Mouse (Mus musculus) intestine, postnatal 0 days (tissue): ENCODE measurements around the gene Zfp663. TPM values are rescaled to one million over a fixed set of nuclear protein-coding genes. Genes with fewer than 3 reads are reported as not detected.
A peak's percentile ranks its signal among the peaks of the same experiment; 100 is the strongest.

Experiments used
- ATAC-seq: fragments of 200-750 bp; cut with Nextera tagmentation; 2 replicates; pipeline ENCODE4 v1.8.0; 2017; ENCODE audit warnings: mild to moderate bottlenecking, moderate TSS enrichment, moderate library complexity
- H3K27ac ChIP-seq: fragments of 300-500 bp; sonication (generic); 2 replicates; pipeline ENCODE4 v1.5.1; 2014; ENCODE audit warnings: mild to moderate bottlenecking, low read depth, low read length, moderate library complexity
- H3K27me3 ChIP-seq: fragments of 300-500 bp; sonication (generic); replicated peaks from 2 replicates; pipeline ENCODE4 v1.6.1; 2014; ENCODE audit warnings: low read length, mixed read lengths; ENCODE audit not compliant: control insufficient read depth, insufficient read depth
- H3K36me3 ChIP-seq: fragments of 300-500 bp; sonication (generic); 2 replicates; pipeline ENCODE4 v1.6.1; 2014; ENCODE audit warnings: mild to moderate bottlenecking, moderate library complexity; ENCODE audit not compliant: control insufficient read depth, insufficient read depth
- H3K4me1 ChIP-seq: fragments of 300-500 bp; sonication (generic); replicated peaks from 2 replicates; pipeline ENCODE4 v1.6.1; 2014; ENCODE audit warnings: antibody characterized with exemption, low read length, mixed read lengths; ENCODE audit not compliant: control insufficient read depth, insufficient read depth
- H3K4me2 ChIP-seq: fragments of 300-500 bp; sonication (generic); replicated peaks from 2 replicates; pipeline ENCODE4 v1.6.1; 2014; ENCODE audit warnings: low read depth, mild to moderate bottlenecking, moderate library complexity
- H3K4me3 ChIP-seq: fragments of 300-500 bp; sonication (generic); 2 replicates; pipeline ENCODE4 v1.5.1; 2014; ENCODE audit warnings: low read depth, low read length
- H3K9ac ChIP-seq: fragments of 300-500 bp; sonication (generic); 2 replicates; pipeline ENCODE4 v1.6.1; 2014; ENCODE audit warnings: mild to moderate bottlenecking, low read depth, low read length
- H3K9me3 ChIP-seq: fragments of 300-500 bp; sonication (generic); 2 replicates; pipeline ENCODE4 v1.6.1; 2016; ENCODE audit warnings: mixed run types; ENCODE audit not compliant: control insufficient read depth
- CTCF ChIP-seq: sonication (generic); IDR thresholded peaks from 2 replicates; pipeline ENCODE4 v1.5.1; 2016; ENCODE audit warnings: low read depth, mild to moderate bottlenecking, control low read depth, antibody characterized with exemption, moderate library complexity
- WGBS: fragments of 180-500 bp; shearing (Covaris S2); extraction: QIAGEN DNeasy Blood & Tissue Kit; methylation state at CpG from one replicate; pipeline ENCODE4 v1.1.7; 2014; 5-methylcytosine and 5-hydroxymethylcytosine counted together
- polyA plus RNA-seq: library from polyadenylated mRNA; unstranded; fragments of >200 nt; fragmentation: Nextera tagmentation; extraction: Ambion mirVana; gene quantifications from 2 replicates; pipeline ENCODE4 v1.2.1, GENCODE M21; 2015

Zfp663 gene
- polyA plus RNA-seq, 1 experiment from 2014 or later = 0.23 TPM

GRCm38 (mm10) chr2:165364334-165365091 lies 4.0 kb downstream of the Zfp663 start:
- Histone ChIP-seq H3K4me2 (no peak overlapping the region; the same call in 1 of the 2 replicates), H3K4me3 (no peak overlapping the region), H3K4me1 (0 out of 2 replicates have a peak, but pooled peaks cover 3% of the 10 kb centered on the region), H3K9me3 (peaks cover 2% of the 10 kb centered on the region; the same call in 1 of the 2 replicates), H3K27me3 (peaks cover 17% of the 10 kb centered on the region), H3K36me3 (no peaks in the 10 kb centered on the region), H3K27ac (no peak overlapping the region), H3K9ac (no peak overlapping the region)
- peak; percentile 89 for TF ChIP-seq CTCF
- 13% methylated on average over 21 of the region's 21 CpGs for whole genome bisulfite sequencing
- no peak for ATAC-seq

GRCm38 (mm10) chr2:165363282-165363681 lies 5.2 kb downstream of the Zfp663 start:
- Histone ChIP-seq H3K4me1 (0 out of 2 replicates have a peak, but pooled peaks cover under 1% of the 10 kb centered on the region), H3K9ac (no peak overlapping the region), H3K4me2 (no peak overlapping the region), H3K9me3 (peaks cover 2% of the 10 kb centered on the region; the same call in 1 of the 2 replicates), H3K27ac (no peak overlapping the region), H3K27me3 (peaks cover 6% of the 10 kb centered on the region), H3K4me3 (no peak overlapping the region), H3K36me3 (no peaks in the 10 kb centered on the region)
- no peak for ATAC-seq
- 0 out of 2 replicates have a peak, but pooled peaks have one; percentile 12 for TF ChIP-seq CTCF
- WGBS = 92% methylated on average over 6 of the region's 6 CpGs

GRCm38 (mm10) chr2:165360861-165361260 lies 7.7 kb downstream of the Zfp663 start:
- no peak for ATAC-seq
- Histone ChIP-seq H3K9me3 (peaks cover 2% of the 10 kb centered on the region; the same call in 1 of the 2 replicates), H3K27ac (no peak overlapping the region), H3K4me3 (no peak overlapping the region), H3K4me2 (no peak overlapping the region), H3K9ac (no peak overlapping the region), H3K4me1 (no peaks in the 10 kb centered on the region), H3K36me3 (no peaks in the 10 kb centered on the region), H3K27me3 (peaks cover 5% of the 10 kb centered on the region; the same call in 1 of the 2 replicates)
- 0% methylated on average over 1 of the region's 1 CpGs for WGBS
- peak; percentile 95 for TF ChIP-seq CTCF

GRCm38 (mm10) chr2:165351828-165352513 lies 16.6 kb downstream of the Zfp663 start:
- 88% methylated on average over 20 of the region's 20 CpGs for WGBS
- Histone ChIP-seq H3K4me1 (no peaks in the 10 kb centered on the region), H3K27me3 (no peaks in the 10 kb centered on the region), H3K27ac (no peak overlapping the region), H3K36me3 (no peaks in the 10 kb centered on the region), H3K4me3 (no peak overlapping the region), H3K9me3 (peaks cover 12% of the 10 kb centered on the region; the same call in 1 of the 2 replicates), H3K9ac (no peak overlapping the region), H3K4me2 (no peak overlapping the region)
- no peak for ATAC-seq
- no peak for TF ChIP-seq CTCF

GRCm38 (mm10) chr2:165349466-165349865 lies 19.1 kb downstream of the Zfp663 start:
- H3K36me3 ChIP-seq = no peaks in the 10 kb centered on the region
- H3K4me2 ChIP-seq = no peak overlapping the region
- ATAC-seq = no peak
- no peak overlapping the region for H3K4me3 ChIP-seq
- H3K9me3 ChIP-seq = peaks cover 12% of the 10 kb centered on the region; the same call in 1 of the 2 replicates
- H3K9ac ChIP-seq = no peak overlapping the region
- no peak overlapping the region for H3K27ac ChIP-seq
- TF ChIP-seq CTCF = peak; percentile 75
- 37% methylated on average over 8 of the region's 8 CpGs for WGBS
- H3K4me1 ChIP-seq = no peaks in the 10 kb centered on the region
- no peaks in the 10 kb centered on the region for H3K27me3 ChIP-seq

GRCm38 (mm10) chr2:165346180-165346579 lies 22.3 kb downstream of the Zfp663 start:
- H3K9me3 ChIP-seq = no peaks in the 10 kb centered on the region
- 0 out of 2 replicates have a peak, but pooled peaks cover 3% of the 10 kb centered on the region for H3K27me3 ChIP-seq
- no peaks in the 10 kb centered on the region for H3K36me3 ChIP-seq
- no peak for ATAC-seq
- WGBS = 92% methylated on average over 5 of the region's 5 CpGs
- TF ChIP-seq CTCF = no peak
- no peak overlapping the region for H3K9ac ChIP-seq
- no peak overlapping the region for H3K4me2 ChIP-seq
- no peak overlapping the region for H3K27ac ChIP-seq
- H3K4me3 ChIP-seq = no peak overlapping the region
- no peaks in the 10 kb centered on the region for H3K4me1 ChIP-seq
